Mouse (Mus musculus) liver, adult 2 months (tissue): Measurements from ENCODE around the gene Large2.

Experiments used
- CTCF ChIP-seq: fragments of 200-500 bp; IDR thresholded peaks from 2 replicates; pipeline ENCODE4 v1.5.1; 2011; ENCODE audit warnings: low read depth, low read length, control low read depth
- POLR2A ChIP-seq: fragments of 200-500 bp; IDR thresholded peaks from 2 replicates; pipeline ENCODE4 v1.6.1; 2011; ENCODE audit warnings: low read length, control low read depth; ENCODE audit not compliant: insufficient read depth; ENCODE audit errors: extremely low read depth

DNA sequence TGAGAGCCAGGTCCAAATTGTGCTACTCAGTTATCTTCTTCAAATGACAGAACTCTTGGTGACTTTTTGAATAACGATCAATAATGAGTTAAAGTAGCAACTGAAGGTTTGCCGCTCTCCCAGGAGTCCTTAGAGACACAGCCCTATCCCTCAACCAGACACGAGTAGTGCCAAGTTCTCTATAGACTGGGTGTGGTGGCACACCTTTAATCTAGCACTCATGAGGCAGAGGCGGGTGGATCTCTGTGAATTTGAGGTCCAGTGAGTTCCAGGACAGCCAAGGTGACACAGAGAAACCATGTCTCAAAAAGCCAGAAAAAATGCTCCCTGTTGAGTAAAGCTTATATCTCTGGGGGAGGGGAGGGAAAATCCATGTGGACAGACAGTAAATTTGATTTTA is 47.1 kb downstream of the Large2 start:
- TF ChIP-seq POLR2A, result no peak
- TF ChIP-seq CTCF, result no peak
